Mouse (Mus musculus) heart, embryonic 16.5 days (tissue): ENCODE results near the gene Abca9. TPM values are rescaled to one million over a fixed set of nuclear protein-coding genes. Genes with fewer than 3 reads are reported as not detected.
A peak's percentile ranks its signal among the peaks of the same experiment; 100 is the strongest.

Experiments used
- ATAC-seq: fragments of 200-750 bp; cut with Nextera tagmentation; replicated peaks from 2 replicates; pipeline ENCODE4 v1.8.0; 2017; ENCODE audit warnings: moderate number of reproducible peaks; ENCODE audit not compliant: insufficient read depth, low FRiP score; ENCODE audit errors: extremely low read depth
- H3K27ac ChIP-seq: fragments of 300-500 bp; sonication (generic); 2 replicates; pipeline ENCODE4 v1.5.1; 2014; ENCODE audit warnings: mild to moderate bottlenecking, low read length, control low read depth, moderate library complexity
- H3K27me3 ChIP-seq: fragments of 300-500 bp; sonication (generic); 2 replicates; pipeline ENCODE4 v1.6.1; 2014; ENCODE audit warnings: low read length, mixed read lengths; ENCODE audit not compliant: control insufficient read depth, insufficient read depth
- H3K36me3 ChIP-seq: fragments of 300-500 bp; sonication (generic); 2 replicates; pipeline ENCODE4 v1.6.1; 2014; ENCODE audit not compliant: control insufficient read depth, insufficient read depth
- H3K4me1 ChIP-seq: fragments of 300-500 bp; sonication (generic); 2 replicates; pipeline ENCODE4 v1.6.1; 2014; ENCODE audit warnings: low read length, mixed read lengths; ENCODE audit not compliant: control insufficient read depth, insufficient read depth
- H3K4me2 ChIP-seq: fragments of 300-500 bp; sonication (generic); 2 replicates; pipeline ENCODE4 v1.6.1; 2014; ENCODE audit warnings: low read depth, mild to moderate bottlenecking, control low read depth, low read length
- H3K4me3 ChIP-seq: fragments of 300-500 bp; sonication (generic); 2 replicates; pipeline ENCODE4 v1.5.1; 2014; ENCODE audit warnings: mild to moderate bottlenecking, control low read depth, low read length
- H3K9ac ChIP-seq: fragments of 300-500 bp; sonication (generic); 2 replicates; pipeline ENCODE4 v1.6.1; 2014; ENCODE audit warnings: low read length, control low read depth
- H3K9me3 ChIP-seq: fragments of 300-500 bp; sonication (generic); replicated peaks from 2 replicates; pipeline ENCODE4 v1.6.1; 2016; ENCODE audit warnings: low read length; ENCODE audit not compliant: control insufficient read depth
- WGBS: fragments of 180-500 bp; shearing (Covaris S2); extraction: QIAGEN DNeasy Blood & Tissue Kit; methylation state at CpG from one replicate; pipeline ENCODE4 v1.1.7; 2014; 5-methylcytosine and 5-hydroxymethylcytosine counted together
- polyA plus RNA-seq: library from polyadenylated mRNA; unstranded; fragments of >200 nt; fragmentation: Nextera tagmentation; extraction: Ambion mirVana; gene quantifications from 2 replicates; pipeline ENCODE4 v1.2.1, GENCODE M21; 2015

Gene Abca9
- polyA plus RNA-seq, 1 experiment from 2014 or later, result 3.5 TPM

DNA sequence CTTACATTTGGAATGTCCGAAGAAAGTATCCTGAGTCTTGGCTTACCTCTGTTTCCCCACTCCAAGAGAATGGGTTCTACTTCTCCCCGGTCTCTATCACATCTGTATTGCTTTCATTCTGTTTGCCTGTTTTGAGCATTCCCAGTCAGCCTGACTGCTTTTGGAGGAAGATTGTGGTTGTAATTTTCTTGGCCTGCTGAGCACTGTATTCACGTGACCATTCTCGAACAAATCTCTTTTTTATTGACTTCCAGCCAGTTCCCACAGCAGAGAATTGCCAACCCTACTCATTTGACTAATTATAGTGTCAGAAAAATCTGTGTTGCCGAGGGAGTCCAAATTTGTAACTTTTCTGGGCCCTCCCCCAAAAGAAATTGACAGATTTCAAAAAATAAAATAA lies 72.1 kb downstream of the Abca9 start, which contains the start of gene Abca8a:
Gene Abca8a, minus strand, starts transcription at position 121 of the 400 bp plus-strand sequence.
- Histone ChIP-seq H3K4me2 (0 out of 2 replicates have a peak within 1 kb of the TSS, but pooled peaks have one; percentile 28), H3K9me3 (no peaks in the 10 kb centered on the region), H3K36me3 (no peaks in the 10 kb centered on the region), H3K4me3 (peak within 1 kb of the TSS; percentile 16; the same call in 1 of the 2 replicates), H3K9ac (no peak within 1 kb of the TSS), H3K4me1 (no peaks in the 10 kb centered on the region), H3K27ac (no peak within 1 kb of the TSS), H3K27me3 (no peaks in the 10 kb centered on the region)
- 68% methylated on average over 5 of the region's 5 CpGs for whole genome bisulfite sequencing
- ATAC-seq, result no peak

DNA sequence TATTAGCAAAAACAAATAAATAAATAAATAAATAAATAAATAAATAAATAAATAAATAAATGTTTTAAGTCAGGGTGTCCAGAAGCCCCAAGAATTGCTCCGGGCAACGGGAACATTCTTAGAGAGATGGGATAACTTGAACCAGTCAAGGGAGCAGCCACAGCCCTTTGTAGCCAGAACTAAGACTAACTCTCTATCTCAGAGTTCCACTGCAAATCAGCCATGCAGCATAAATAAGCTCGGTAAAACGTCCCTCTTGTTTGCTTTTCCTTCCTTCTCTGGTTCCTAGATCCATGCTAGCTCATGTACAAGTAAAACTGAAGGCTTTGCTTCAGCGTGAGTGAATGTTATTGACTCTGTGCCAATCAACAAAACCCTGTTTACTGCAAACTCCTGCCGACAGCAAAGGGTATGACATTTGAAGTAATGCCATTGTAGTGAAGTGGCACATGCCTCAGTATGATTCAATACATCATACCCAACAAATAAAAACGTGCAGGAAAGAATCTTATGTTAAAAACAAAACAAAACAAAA lies 73.1 kb downstream of the Abca9 start:
- Histone ChIP-seq H3K9ac (no peak overlapping the region), H3K9me3 (no peaks in the 10 kb centered on the region), H3K27me3 (no peaks in the 10 kb centered on the region), H3K4me3 (peak overlapping the region; percentile 16; the same call in 1 of the 2 replicates), H3K27ac (no peak overlapping the region), H3K4me2 (0 out of 2 replicates have a peak overlapping the region, but pooled peaks have one; percentile 28), H3K4me1 (no peaks in the 10 kb centered on the region), H3K36me3 (no peaks in the 10 kb centered on the region)
- ATAC-seq, result no peak
- WGBS, result 65% methylated on average over 7 of the region's 7 CpGs

DNA sequence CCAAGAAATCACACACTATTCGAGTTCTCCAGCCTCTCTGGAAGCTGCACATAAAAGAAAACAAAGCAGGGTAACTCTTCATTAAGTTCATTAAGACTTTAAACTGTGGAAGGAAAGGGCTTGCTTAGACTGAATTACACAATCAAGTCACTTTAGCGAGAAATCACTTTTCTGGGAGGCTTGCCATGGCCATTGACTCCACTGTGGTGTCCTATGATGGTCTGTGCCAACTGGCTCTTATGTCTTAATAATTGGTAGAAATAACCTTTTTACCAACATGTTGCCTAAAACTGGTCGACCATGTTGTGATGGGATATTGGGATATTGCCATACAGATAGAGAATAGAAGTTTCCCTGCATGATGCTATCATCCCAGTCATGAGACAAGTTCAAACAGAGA lies 73.8 kb downstream of the Abca9 start:
- no peaks in the 10 kb centered on the region for H3K27me3 ChIP-seq
- ATAC-seq, result no peak
- H3K9ac ChIP-seq, result no peak overlapping the region
- no peak overlapping the region for H3K27ac ChIP-seq
- no peak overlapping the region for H3K4me3 ChIP-seq
- H3K4me1 ChIP-seq, result no peaks in the 10 kb centered on the region
- H3K36me3 ChIP-seq, result no peaks in the 10 kb centered on the region
- no peaks in the 10 kb centered on the region for H3K9me3 ChIP-seq
- H3K4me2 ChIP-seq, result no peak overlapping the region
- 74% methylated on average over 3 of the region's 3 CpGs for WGBS

DNA sequence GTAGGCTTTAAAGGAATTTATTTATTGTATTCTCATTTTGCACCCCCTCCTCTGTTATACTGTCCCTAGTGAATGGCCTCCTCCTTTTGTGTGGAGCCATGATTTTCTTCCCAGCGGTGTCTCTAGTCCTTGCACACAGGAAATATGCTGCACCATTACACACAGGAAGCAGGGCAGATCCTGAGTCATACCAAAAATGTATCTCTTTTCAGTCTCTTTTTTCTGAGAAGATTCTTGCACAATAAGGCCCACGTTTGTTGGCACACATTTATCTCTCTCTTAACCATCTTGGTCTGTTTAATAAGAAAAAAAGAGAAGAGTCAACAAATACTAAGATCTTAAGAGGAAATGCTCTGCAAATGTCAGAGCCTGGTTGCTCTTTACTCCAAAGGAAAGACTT lies 76.7 kb downstream of the Abca9 start:
- no peak overlapping the region for H3K27ac ChIP-seq
- 50% methylated on average over 2 of the region's 2 CpGs for WGBS
- no peaks in the 10 kb centered on the region for H3K4me1 ChIP-seq
- H3K36me3 ChIP-seq, result no peaks in the 10 kb centered on the region
- no peak overlapping the region for H3K9ac ChIP-seq
- no peaks in the 10 kb centered on the region for H3K27me3 ChIP-seq
- no peaks in the 10 kb centered on the region for H3K9me3 ChIP-seq
- ATAC-seq, result no peak
- H3K4me3 ChIP-seq, result no peak overlapping the region
- H3K4me2 ChIP-seq, result no peak overlapping the region

GRCm38 (mm10) chr11:110072158-110072557 lies 95.8 kb downstream of the Abca9 start:
- H3K4me2 ChIP-seq, result no peak overlapping the region

GRCm38 (mm10) chr11:110061032-110061431 lies 107.0 kb downstream of the Abca9 start:
- H3K36me3 ChIP-seq, result no peaks in the 10 kb centered on the region

More at GRCm38 (mm10) chr11:110072158-110072557, 95.8 kb downstream of the Abca9 start:
- 77% methylated on average over 3 of the region's 3 CpGs for WGBS
- Histone ChIP-seq H3K4me1 (no peaks in the 10 kb centered on the region), H3K9me3 (no peaks in the 10 kb centered on the region), H3K9ac (no peak overlapping the region), H3K4me3 (no peak overlapping the region), H3K27me3 (no peaks in the 10 kb centered on the region), H3K36me3 (no peaks in the 10 kb centered on the region), H3K27ac (no peak overlapping the region)
- ATAC-seq, result no peak

DNA sequence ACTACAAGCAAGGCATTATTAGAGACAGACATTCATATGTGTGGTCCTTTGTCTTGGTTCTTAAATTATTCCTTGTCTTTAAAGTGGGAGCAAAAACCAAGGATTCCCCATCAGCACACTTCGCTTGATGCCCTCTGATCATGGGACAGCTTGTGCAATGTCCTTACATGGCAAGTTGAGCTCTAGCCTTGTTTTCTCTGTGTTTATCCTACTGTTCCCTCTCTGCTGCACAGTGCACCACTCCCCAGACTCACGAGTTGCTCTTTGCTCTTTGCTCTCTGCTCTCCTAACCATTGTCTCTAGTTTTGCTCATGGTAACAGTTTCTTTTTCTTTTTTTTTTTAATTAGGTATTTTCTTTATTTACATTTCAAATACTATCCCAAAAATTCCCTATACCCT lies 107.9 kb downstream of the Abca9 start:
- Histone ChIP-seq H3K36me3 (no peaks in the 10 kb centered on the region), H3K9me3 (no peaks in the 10 kb centered on the region), H3K4me3 (no peak overlapping the region), H3K4me1 (no peaks in the 10 kb centered on the region), H3K9ac (no peak overlapping the region), H3K4me2 (no peak overlapping the region), H3K27ac (no peak overlapping the region), H3K27me3 (no peaks in the 10 kb centered on the region)
- ATAC-seq, result no peak
- WGBS, result 66% methylated on average over 2 of the region's 2 CpGs

More at GRCm38 (mm10) chr11:110061032-110061431, 107.0 kb downstream of the Abca9 start:
- Histone ChIP-seq H3K9me3 (no peaks in the 10 kb centered on the region), H3K4me1 (no peaks in the 10 kb centered on the region), H3K27me3 (no peaks in the 10 kb centered on the region), H3K27ac (no peak overlapping the region), H3K4me3 (no peak overlapping the region), H3K4me2 (no peak overlapping the region), H3K9ac (no peak overlapping the region)
- no peak for ATAC-seq
- 48% methylated on average over 4 of the region's 4 CpGs for WGBS

DNA sequence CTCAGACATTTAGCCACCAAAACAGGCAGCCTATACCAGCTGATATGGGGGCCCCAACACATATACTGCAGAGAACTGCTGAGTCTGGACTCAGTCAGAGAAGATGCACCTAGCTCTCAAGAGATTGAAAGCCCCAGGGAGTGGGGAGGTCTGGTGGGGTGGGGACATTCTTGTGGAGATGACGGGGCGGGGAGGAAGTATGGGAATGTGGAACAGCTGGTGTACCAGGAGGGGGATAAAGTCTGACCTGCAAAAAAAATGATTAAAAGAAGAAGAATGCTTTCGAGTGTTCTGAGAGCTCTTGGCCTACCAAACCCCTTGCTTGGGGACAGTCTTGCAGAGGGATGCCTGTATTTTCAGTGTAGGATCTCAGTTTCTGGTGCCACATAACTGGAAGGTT lies 114.3 kb downstream of the Abca9 start:
- Histone ChIP-seq H3K4me3 (no peak overlapping the region), H3K4me1 (no peaks in the 10 kb centered on the region), H3K4me2 (no peak overlapping the region), H3K27ac (no peak overlapping the region), H3K27me3 (no peaks in the 10 kb centered on the region), H3K9me3 (no peaks in the 10 kb centered on the region; the same call in 1 of the 2 replicates), H3K9ac (no peak overlapping the region), H3K36me3 (no peaks in the 10 kb centered on the region)
- 71% methylated on average over 3 of the region's 3 CpGs for WGBS
- no peak for ATAC-seq
